Mouse (Mus musculus) cerebellum, postnatal 4 days (tissue): ENCODE results near the gene Adipor2.
"Not testable (repeated sequence)": the region's sequence is repeated elsewhere in the genome, so short reads cannot be mapped to it uniquely, and the experiment has no call there.

Experiments
- DNase-seq, 2 experiments: peaks; one replicate each; pipeline ENCODE4 v3.0.0; 2022; ENCODE audit warnings: low spot score in 2 of 2, mixed read lengths in 1 of 2

Adipor2 gene

DNA sequence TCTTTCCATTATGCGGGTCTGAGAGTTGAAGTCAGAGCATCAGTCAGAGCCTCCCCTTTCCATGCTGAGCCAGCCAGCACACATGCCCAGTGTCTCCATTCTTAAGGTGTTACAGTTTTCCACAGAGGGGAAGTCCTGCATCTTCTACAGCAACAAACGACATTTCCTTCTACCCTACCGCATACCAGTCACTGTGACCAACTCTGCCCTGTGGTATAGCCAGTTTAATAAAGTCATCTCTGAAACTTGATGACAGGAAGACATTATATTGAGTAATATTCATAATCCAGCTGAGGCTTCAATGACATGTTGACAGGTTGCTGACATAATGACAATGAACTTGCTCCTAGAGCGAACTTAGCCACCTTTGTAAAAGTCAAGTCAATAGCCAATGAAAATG is 26.8 kb downstream of the Adipor2 start:
- no peak for DNase-seq

DNA sequence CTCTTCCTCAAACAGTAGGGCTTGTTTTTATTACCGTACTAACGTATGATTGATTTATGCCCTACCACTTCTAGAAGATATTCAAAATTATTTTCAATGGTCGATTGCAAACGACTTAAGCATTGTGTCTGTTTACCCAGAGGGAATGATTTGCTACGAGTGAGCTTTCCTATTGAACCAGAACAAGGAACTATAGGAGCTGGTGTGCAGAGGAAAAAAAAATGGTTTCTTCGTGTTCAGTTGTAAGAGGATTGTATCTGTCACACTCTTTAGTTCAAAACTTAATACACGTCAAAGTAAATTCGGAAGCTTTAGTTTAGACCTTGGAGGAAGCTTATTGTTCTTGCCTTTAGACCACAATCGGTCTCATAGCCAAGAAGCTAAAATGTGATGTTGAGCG is 28.4 kb downstream of the Adipor2 start:
- no peak for DNase-seq

DNA sequence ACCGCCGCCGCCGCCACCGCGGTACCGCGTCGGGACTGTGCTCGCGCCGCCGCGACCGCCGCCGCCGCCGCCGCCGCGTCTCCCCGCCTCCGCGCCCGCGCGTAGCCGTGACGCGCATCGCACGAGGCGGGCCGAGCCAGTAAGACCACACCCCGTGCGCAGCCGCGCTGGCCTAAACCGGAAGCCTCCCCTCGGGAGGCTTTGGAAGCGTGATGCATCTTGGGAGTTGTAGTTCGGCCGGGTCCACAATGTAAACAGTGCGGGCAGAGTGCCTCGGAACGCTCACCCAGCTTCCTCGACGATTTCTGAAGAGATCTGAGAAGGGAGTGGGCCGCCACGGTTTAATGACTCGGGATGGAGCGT is 28.9 kb downstream of the Adipor2 start:
- peak; percentile 89 to 92 for DNase-seq

DNA sequence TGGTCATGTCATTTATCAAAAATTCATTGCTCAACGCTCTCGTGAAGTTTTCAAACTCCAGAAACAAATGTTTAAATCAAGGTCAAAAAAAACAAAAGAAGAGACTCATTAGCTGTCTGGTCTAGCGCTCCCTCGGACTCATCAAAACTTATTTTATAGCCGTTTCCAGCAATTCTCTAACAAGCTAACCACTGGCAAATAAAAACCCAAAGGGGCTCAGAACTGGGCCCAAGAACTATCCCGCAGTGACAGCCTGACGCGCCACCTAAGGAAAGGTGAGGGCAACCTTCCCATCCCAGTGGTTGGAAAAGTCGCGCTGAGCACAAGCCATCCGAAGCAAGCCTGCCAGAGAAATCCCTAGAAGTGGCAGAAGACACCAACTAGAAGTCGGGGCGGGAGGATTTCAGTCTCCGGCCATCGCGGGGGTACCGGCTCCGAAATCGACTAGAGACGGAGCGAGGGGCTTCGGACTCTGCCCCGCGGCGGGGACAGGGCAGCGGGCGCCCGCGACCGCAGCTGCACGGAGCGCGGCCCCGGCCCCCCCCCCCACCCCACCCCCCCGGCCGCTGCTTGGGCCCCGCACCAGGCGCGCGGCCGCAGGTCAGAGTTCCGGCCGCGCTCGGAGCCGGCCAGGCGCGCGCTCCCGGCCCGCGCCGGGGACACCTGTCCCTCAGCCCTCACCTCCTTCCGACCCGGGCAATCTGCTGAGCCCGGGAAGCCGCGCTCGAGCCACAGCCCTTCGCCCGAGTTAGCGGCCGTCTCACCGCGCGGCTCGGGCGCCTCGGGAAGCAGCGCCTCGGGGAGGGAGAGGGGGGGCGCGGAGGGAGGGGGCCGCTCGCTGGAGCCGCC is 29.5 kb downstream of the Adipor2 start:
- peak in 1 of 2 experiments; percentile 34 for DNase-seq

DNA sequence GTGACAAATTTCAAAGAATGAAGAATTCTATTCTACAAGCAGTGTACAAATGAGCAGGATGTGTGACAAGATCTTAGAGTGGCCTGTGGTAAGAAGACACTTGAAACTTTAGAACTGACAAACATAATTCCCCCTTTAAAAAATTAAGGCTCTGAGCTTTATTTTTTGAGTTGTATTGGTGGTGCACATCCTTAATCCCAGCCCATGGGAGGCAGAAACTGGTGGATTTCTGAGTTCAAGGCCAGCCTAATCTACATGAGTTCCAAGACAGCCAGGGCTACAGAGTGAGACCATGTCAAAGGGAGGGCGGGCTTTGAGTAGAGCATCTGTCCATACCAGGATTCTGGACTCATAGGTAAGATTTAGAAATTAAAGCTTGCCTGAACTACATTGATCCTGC is 30.7 kb downstream of the Adipor2 start:
- no peak for DNase-seq

DNA sequence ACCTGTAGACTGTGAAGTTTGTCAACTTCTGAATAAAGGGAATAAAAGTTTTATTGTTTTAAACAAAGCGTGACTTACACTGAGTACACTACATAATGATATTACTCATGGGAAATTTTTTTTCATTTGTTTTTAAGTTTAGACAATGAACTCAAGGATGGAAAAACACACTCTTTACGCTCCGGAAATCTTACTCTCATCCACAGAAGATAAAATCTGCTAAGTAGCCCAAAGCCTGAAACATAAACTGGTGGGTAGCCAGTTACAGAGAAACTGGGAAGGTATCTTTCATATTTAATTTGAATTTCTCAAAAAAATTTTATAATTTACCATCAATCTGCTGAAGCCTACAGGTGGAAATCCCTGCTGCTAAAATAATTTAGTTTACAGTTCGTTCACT is 31.1 kb downstream of the Adipor2 start:
- DNase-seq: no peak

DNA sequence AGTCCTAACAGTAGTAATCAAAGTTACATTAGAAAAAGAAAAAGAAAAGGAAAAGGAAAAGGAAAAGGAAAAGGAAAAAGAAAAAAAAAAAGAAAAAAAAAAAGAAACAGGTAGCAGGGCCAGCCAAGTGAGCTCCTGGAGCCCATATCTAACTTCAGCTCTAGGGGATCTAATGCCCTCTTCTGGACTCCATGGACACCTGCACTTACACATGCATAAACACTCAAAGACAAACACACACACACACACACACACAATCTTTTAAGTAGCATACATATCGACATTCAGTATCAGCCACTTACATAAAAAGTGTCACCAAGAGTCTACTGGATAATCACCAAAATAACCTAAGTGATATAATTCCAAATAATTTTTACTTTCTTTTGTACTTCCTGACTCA is 31.8 kb downstream of the Adipor2 start:
- no peak for DNase-seq

DNA sequence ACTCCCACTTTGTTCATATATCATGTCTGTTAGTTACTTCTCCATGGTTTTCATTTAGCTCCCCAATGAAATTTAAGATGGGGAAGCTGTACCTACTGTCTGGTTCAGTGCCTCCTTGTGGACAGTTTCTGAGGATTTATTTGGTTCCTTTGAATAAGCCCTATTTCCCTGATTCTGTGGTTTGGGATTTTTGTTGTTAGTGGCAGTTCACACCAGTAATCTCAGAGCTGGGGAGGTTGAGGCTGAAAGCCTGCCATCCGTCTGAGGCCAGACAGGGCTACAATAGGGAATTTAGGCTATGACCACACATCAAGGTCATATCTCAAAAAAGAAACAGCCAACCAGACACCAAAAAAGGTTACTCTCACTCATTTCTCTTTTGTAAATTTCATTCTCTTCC is 38.9 kb downstream of the Adipor2 start:
- no peak for DNase-seq

DNA sequence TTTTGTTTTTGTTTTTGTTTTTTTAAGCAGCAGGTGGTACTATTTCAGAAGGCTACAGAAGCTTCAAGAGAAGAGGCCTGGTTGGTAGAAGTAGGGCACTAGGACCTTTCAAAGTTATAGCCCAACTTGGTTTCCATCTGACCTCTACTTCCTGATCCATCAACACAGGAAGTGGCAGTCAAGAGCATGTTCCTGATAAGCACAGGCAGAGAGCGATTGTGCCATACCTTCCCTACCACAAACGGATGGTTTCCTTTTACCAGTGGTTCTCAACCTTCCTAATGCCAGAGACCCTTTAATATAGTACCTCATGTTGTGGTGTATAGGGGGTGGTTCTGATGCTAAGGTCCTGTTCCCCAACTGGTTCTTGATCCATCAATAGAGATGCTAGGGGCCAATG is 39.9 kb downstream of the Adipor2 start:
- DNase-seq: no peak

DNA sequence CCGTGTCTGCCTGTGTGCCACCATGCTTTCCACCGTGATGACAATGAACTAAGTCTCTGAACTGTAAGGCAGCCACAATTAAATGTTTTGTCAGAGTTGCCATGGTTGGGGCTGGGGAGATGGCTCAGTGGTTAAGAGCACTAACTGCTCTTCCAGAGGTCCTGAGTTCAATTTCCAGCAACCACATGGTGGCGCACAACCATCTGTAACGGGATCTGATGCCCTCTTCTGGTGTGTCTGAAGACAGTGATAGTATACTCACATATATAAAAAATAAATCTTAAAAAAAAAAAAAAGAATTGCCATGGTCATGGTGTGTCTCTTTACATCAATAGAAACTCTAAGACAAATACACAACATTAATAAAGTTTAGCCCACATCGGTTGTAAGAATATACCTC is 42.5 kb downstream of the Adipor2 start:
- no peak for DNase-seq

DNA sequence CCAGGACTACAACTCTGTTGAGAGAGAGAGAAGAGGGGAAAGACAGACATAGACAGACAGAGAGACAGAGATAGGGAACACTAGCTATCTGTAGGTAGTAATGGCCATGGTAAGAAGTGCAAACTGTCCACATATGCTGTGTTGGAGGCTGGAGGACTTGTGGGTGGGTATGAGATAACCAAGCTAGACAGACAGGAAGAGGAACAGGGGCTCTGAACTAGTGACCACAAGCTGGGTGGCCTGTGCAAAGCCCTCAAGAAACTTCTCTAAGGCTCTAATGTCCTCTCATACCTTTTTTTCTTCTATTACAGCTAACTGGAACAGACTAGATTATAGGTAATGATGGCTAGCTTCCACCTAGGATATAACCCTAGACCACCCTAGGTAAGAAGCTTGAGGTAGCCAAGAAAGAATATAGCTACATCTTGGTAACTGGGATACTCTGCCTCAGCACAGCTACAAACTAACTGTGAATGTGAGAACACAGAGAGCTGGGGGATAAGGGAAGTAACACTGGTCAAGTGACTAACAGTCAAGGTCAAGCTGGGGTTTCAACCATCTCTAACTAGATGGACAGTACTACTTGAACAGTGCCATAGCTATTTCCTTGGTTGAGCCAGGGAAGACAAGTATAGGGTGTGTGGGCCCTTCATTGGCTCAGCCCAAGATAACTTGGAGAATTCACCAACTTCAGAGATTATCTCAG is 44.4 kb downstream of the Adipor2 start:
- no peak for DNase-seq

DNA sequence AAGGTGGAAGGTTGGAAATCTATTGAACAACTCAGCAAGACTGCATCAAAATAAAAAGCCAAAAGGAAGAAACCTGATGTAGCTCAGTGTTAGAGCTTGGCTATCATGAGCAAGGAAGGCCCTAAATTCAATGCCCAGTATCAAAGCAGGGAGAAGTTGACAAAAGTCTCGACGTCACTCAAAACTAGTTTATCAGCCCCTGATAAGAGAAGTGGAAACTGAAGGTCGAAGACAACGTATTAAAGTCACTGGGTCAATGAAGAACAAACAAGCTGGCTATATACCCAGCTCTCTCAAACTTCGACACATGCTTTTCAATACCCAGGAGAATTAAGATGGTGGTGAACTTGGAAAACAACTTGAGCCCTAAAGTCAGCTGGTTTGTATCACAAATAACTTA is 45.3 kb downstream of the Adipor2 start:
- no peak for DNase-seq

DNA sequence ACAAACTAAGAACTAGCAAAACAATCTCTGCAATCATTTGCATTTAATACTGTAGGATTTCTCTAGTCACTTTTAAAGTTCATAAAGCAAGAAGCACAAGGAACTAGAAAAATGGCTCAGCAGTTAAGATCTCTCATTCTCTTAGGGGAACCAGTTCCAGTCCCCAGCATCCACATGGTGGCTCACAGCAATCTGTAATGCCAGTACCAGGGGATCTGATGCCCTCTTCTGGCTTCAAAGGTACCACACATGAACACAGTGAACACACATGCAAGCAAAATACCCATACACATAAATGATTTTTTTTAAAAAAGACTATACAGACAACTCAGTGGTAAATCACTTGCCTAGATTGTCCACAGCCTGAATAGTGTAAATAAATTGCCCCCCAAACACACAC is 45.9 kb downstream of the Adipor2 start:
- no peak for DNase-seq

DNA sequence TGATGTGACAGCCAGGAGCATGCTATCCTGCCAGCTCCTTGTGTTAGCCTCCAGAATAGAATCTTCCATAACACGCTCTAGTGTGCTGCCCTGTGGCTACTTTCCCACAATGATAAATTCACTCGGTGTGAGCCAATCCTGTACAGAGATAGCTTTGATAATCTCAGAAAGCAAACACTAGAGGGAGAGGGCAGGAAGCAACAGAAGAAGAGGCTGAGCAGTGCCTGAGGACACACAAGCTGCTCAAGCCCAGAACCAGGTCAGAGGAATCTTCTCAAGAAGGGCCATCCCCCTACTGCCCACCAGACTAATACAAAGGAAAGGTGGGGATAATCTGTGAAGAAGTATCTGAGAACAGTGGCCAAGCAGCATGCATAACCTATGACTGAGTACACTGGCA is 50.1 kb downstream of the Adipor2 start:
- DNase-seq: no peak

DNA sequence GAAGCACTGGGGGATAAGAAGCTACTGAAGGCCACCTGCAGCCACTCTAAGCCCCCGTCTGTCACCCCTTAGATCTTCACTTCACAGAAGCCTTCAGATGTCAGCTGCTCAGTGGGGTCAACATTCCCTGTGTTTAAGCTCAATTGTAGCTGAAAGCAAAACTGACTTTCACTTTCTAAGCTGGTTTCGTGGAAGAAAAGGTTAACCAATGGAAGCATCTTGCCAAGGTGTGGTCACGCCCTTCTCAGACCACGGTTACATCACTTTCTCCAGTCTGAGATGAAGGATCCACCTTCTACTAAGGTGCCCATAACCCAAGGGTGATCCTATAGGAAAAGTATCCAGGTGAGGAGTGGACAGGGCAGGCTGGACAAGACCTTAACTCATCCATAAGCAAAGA is 50.7 kb downstream of the Adipor2 start:
- DNase-seq: not testable (repeated sequence)

DNA sequence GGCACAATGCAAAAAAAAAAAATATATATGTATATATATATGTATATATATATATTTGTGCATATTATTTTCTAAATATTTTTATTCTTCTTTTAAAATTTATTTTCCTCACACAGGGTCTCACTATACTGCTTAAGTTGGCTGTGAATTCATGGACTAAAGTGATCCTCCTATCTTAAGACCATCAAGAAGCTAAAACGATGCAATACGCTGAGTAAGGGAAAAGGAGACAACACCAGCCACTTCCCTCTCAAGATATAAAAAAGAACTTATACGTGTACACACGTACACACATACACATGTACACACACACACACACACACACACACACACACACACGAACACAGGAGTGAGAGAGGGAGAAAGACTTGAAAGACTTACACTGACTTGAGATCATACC is 53.9 kb downstream of the Adipor2 start:
- no peak for DNase-seq

DNA sequence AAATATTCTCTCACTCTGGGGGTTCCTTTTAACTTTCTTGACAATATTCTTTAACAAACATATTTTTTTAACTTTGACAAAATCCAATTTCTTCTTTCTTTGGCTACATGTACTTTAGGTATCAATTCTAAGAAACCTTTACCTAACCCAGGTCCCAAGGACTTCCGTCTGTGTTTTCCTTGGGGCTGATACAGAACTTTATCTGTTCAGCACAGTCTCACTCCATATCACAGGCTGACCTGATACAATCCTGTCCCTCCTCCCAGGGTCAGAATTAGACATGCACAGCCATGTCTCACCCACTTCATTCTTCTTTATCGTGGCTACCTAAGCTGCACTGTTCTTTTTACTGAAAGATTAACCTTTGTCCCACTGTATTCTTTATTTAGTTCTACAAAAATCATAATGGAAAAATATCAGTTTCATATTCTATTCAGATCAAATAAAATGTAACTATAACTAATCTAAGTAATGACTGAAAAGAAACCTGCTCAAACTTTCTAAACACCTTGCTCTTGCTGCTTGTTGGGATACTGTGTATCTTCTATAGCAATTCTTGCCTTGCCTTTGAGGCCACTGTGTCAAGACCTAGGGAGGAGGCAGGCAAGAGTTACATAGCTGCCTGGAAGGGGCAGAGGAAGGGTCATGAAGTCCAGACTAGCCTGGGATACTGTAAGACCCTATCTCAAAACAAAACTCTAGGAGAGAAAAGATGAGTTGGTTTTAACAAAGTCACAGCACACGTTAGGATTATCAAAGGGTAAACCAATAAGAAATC is 56.4 kb downstream of the Adipor2 start:
- no peak for DNase-seq

DNA sequence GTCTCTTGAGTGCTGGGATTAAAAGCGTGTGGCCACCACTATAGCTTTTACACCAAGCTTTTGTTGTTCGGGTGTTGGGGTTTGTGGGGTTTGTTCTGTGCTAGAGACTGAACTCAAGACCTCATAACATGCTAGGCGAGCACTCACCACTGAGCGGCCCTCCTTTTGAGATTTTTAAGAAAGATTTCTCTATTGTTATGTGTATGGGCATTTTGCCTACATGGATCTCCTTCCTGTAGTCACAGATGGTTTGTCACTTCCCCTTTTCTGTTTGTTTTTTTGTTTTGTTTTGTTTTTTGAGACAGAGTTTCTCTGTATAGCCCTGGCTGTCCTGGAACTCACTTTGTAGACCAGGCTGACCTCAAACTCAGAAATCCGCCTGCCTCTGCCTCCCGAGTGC is 57.3 kb downstream of the Adipor2 start:
- DNase-seq: not testable (repeated sequence)

DNA sequence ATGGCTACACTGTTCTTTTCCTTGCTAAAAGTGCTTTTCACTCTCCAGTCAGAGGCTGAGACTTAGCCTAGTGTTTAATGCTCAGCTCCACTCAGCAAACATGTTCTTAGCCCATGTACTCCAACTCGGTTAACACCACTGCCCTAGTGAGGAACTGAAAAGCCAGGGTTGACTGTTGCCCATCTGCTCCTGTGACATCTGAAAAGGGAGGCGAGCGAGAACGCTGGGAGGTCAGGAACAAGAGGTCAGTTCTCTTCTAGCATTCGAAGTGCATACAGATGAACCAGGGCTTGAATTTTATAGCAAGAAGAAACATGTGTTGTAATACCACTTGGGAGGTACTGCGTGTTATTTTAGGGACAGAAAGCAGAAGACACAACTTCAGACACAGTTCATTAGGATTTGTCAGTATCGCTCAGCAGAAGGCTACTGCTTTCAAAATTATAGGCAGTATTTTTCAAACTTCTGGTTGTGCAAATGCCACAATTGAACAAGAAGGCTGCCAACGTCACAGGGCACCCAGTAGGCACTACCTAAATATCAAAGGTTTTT is 59.4 kb downstream of the Adipor2 start:
- no peak for DNase-seq

DNA sequence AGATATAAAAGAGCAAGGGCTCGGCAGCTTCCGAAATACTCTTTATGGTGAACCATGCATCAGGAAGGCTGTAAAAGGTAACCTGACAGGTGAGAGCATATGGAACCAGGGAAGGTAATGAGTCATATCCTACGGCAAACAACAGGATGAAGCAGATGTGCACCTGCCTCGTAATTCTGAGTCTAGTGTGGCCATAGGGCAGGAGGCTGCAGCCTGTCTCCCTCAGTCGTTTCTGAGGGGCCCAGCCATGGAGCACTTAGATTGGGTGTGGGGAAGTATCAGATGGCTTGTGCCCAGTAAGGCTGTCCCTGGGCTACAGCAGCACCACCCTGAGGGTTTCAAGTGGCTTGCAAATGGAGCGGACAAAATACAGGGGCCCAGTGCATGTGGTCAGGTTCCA is 65.0 kb downstream of the Adipor2 start:
- no peak for DNase-seq

DNA sequence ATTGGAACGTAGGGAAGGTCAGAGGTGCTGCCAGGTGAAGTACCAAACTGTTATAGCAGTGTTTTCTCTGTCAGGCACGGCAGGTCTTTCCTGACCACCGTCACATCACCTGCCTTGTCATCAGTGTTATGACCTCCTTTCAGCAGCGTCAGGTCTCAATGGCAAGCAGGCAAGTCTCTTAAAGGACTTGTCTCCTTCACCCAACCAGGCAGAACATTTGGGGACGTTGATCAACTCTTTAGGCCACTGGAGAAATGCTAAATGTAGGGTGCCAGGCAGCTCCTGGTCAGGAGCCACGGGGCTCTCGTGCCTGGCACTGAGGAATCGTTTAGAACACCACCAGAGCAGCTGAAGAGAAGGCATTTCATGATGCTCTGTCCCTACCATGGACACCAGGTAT is 65.8 kb downstream of the Adipor2 start:
- DNase-seq: no peak

DNA sequence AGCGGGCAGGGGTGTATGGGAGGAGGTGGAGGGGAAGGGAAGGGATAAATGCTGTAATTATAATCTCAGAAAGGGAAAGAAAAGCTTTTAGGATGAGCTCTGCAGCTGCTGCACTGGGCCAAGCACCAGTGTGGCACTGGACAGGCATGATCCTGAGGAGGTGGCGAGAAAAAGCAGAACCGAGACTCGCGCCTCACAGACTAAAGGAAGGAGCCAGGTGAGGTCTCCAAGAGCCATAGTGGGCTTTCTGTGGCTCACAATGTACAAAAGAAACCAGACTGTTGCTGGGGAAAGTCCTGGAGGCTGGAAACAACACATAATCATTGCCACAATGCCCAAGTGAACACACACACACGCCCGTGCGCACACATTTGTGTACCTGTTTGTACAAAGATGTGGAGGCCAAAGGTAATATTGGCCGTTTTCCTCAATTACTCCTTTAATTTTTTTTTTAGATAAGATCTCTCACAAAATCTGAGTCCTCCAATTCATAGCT is 66.8 kb downstream of the Adipor2 start:
- DNase-seq: no peak
